Mouse (Mus musculus) heart, embryonic 11.5 days (tissue): ENCODE measurements around the gene Tgm2. TPM values are rescaled to one million over a fixed set of nuclear protein-coding genes. Genes with fewer than 3 reads are reported as not detected.

ENCODE experiments used
- ATAC-seq: fragments of 200-750 bp; cut with Nextera tagmentation; replicated peaks from 2 replicates; pipeline ENCODE4 v1.8.0; 2017; ENCODE audit warnings: moderate library complexity; ENCODE audit not compliant: insufficient number of reproducible peaks, low FRiP score, low TSS enrichment
- H3K27ac ChIP-seq: fragments of 300-500 bp; sonication (generic); 2 replicates; pipeline ENCODE4 v1.5.1; 2014; ENCODE audit warnings: mild to moderate bottlenecking, low read depth, low read length
- H3K27me3 ChIP-seq: fragments of 300-500 bp; sonication (generic); 2 replicates; pipeline ENCODE4 v1.6.1; 2014; ENCODE audit warnings: mild to moderate bottlenecking, low read length, mixed read lengths; ENCODE audit not compliant: control insufficient read depth, insufficient read depth
- H3K36me3 ChIP-seq: fragments of 300-500 bp; sonication (generic); 2 replicates; pipeline ENCODE4 v1.6.1; 2014; ENCODE audit warnings: mild to moderate bottlenecking, low read length, moderate library complexity, mixed read lengths; ENCODE audit not compliant: control insufficient read depth, insufficient read depth
- H3K4me1 ChIP-seq: fragments of 300-500 bp; sonication (generic); 2 replicates; pipeline ENCODE4 v1.6.1; 2014; ENCODE audit warnings: low read length; ENCODE audit not compliant: control insufficient read depth, insufficient read depth
- H3K4me2 ChIP-seq: fragments of 300-500 bp; sonication (generic); 2 replicates; pipeline ENCODE4 v1.6.1; 2014; ENCODE audit warnings: mild to moderate bottlenecking, moderate library complexity
- H3K4me3 ChIP-seq: fragments of 300-500 bp; sonication (generic); 2 replicates; pipeline ENCODE4 v1.5.1; 2014; ENCODE audit warnings: low read depth, low read length
- H3K9ac ChIP-seq: fragments of 300-500 bp; sonication (generic); 2 replicates; pipeline ENCODE4 v1.6.1; 2014; ENCODE audit warnings: mild to moderate bottlenecking, low read depth, low read length, moderate library complexity
- H3K9me3 ChIP-seq: fragments of 300-500 bp; sonication (generic); replicated peaks from 2 replicates; pipeline ENCODE4 v1.6.1; 2016; ENCODE audit warnings: low read length; ENCODE audit not compliant: control insufficient read depth
- WGBS: fragments of 180-500 bp; shearing (Covaris S2); extraction: QIAGEN DNeasy Blood & Tissue Kit; methylation state at CpG from one replicate; pipeline ENCODE4 v1.1.7; 2014; ENCODE audit not compliant: insufficient replicate concordance; 5-methylcytosine and 5-hydroxymethylcytosine counted together
- polyA plus RNA-seq: library from polyadenylated mRNA; unstranded; fragments of >200 nt; fragmentation: Nextera tagmentation; extraction: Ambion mirVana; gene quantifications from 2 replicates; pipeline ENCODE4 v1.2.1, GENCODE M21; 2014

The Tgm2 gene
- 129 and 130 TPM in 2 replicates for polyA plus RNA-seq

DNA sequence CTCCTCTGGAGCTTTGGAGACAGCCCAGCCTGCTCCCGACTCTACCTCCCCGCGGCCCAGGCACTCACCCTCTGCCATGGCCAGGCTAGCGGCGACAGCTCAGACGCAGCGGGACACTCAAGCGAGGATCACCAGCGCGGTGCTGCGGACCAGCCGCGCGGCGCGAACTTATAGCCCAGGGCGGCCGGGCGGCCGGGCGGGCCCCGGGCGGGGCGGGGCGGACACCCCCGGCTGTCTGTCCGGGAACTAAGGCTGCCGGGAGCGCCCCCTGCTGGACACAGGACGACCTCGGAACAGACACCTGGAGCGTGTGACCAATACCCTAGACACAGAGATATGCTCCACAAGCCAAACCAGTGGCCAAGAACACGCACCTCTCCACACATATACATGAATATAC, at the start of gene Tgm2:
TSS of gene Tgm2 (minus strand) at position 214 of the 400 bp plus-strand sequence.
- ATAC-seq = peak; percentile 58
- peak within 1 kb of the TSS; percentile 87 for H3K4me2 ChIP-seq
- H3K27me3 ChIP-seq = no peaks in the 10 kb centered on the region; the same call in 1 of the 2 replicates
- peaks cover 44% of the 10 kb centered on the region for H3K4me1 ChIP-seq
- H3K9me3 ChIP-seq = no peaks in the 10 kb centered on the region
- H3K27ac ChIP-seq = peak within 1 kb of the TSS; percentile 92
- WGBS = 1% methylated on average over 31 of the region's 33 CpGs
- peak within 1 kb of the TSS; percentile 82 for H3K9ac ChIP-seq
- peak within 1 kb of the TSS; percentile 73 for H3K4me3 ChIP-seq
- 0 out of 2 replicates have a peak, but pooled peaks cover under 1% of the 10 kb centered on the region for H3K36me3 ChIP-seq

DNA sequence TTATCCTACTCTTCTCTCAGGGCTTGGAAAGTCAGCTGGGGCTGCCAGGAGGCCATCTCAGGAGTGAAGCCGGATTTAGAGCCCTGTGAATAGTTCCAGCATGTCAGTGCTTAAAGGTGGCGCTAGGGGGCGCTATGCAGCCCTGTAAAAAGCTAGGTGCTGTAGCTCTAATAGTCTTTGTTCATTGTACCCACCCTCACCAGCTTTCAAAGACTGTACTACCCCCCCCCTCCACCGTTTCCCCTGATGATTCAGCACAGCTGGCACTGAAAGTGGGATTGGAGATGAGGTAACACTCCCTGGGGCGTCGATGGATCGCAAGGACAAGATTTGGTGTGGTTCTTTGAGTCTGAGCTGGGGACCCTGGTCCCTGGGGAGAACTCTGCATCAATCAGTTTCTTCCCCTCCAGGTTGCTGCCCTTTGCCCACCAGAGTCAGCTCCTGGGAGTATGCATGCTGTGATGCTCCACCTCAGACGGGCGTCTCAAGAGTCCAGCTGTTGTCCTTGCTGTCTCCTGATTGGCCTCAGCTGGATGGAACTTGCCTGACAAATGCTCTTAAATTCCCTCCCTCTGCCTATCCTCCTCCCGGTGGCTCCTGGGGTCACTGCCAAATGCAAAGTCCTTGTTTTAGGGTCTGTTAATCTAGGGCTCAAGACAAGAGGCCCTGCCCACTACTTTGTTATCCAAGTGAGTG, 48.9 kb upstream of the Tgm2 start:
- no peak overlapping the region for H3K27ac ChIP-seq
- H3K36me3 ChIP-seq = no peaks in the 10 kb centered on the region
- ATAC-seq = no peak
- H3K9ac ChIP-seq = no peak overlapping the region
- H3K4me3 ChIP-seq = no peak overlapping the region
- H3K4me2 ChIP-seq = no peak overlapping the region
- 20% methylated on average over 10 of the region's 10 CpGs for WGBS
- peaks cover 4% of the 10 kb centered on the region; the same call in 1 of the 2 replicates for H3K4me1 ChIP-seq
- H3K9me3 ChIP-seq = no peaks in the 10 kb centered on the region
- 0 out of 2 replicates have a peak, but pooled peaks cover 3% of the 10 kb centered on the region for H3K27me3 ChIP-seq

DNA sequence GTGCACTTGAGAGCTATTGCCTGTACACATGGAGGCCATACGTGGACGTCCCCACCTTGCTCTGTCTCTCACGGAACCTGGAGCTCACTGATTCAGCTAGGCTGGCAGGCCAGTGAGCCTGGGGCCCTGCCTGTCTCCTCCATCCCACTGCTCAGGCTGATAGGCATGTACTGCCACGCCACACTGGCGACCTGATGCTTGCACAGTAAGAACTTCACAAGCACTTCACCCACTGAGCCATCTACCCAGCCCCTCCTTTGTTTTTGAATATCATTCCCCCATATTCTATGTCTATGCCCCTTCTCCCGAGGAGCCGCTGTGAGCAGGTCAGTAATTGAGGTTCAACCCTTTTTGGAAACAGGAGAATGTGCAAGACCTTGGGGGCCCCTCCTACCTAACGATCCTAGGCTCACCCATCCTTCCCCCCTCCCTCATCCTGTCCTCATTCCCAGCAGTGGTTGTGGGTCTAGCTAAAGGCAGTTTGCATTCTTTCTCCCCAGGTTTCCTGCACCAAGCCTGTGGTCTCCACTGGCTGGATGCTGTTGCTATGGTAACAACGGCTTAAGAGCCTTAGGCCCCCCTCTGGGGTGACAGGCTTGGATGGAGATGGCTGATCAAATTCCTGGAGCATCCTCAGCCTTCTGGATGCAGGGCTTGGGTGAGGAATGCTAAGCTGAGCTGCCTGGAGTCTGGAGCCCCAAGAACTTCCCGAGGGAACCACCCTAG, 47.5 kb upstream of the Tgm2 start:
- ATAC-seq = no peak
- 0 out of 2 replicates have a peak, but pooled peaks cover 3% of the 10 kb centered on the region for H3K27me3 ChIP-seq
- no peaks in the 10 kb centered on the region for H3K9me3 ChIP-seq
- peaks cover 4% of the 10 kb centered on the region; the same call in 1 of the 2 replicates for H3K4me1 ChIP-seq
- no peak overlapping the region for H3K4me3 ChIP-seq
- WGBS = 54% methylated on average over 10 of the region's 10 CpGs
- no peak overlapping the region for H3K9ac ChIP-seq
- no peak overlapping the region for H3K27ac ChIP-seq
- no peaks in the 10 kb centered on the region for H3K36me3 ChIP-seq
- H3K4me2 ChIP-seq = no peak overlapping the region

DNA sequence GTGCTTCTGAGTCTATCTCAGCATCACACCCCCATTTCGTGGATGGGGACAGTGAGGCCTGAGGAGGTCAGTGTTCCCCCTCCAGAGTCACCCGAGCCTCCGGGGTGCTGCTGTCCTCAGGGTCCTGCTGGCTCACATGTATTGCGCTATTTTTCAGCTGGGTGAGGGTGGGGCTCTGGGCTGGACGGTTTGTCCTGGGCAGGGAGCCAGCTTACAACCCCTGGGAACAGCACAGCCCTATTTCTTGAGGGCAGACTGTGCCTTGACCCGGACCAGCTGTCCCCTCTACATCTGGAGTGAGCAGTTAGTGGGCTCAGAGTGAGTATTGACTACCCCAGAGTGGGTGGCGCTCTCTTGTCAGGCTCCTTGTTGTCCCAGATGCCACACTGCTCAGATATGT, 44.9 kb upstream of the Tgm2 start:
- H3K4me2 ChIP-seq = no peak overlapping the region
- peaks cover 4% of the 10 kb centered on the region; the same call in 1 of the 2 replicates for H3K4me1 ChIP-seq
- H3K4me3 ChIP-seq = no peak overlapping the region
- H3K9ac ChIP-seq = no peak overlapping the region
- no peaks in the 10 kb centered on the region for H3K9me3 ChIP-seq
- ATAC-seq = no peak
- no peak overlapping the region for H3K27ac ChIP-seq
- H3K27me3 ChIP-seq = no peaks in the 10 kb centered on the region
- no peaks in the 10 kb centered on the region for H3K36me3 ChIP-seq
- WGBS = 63% methylated on average over 7 of the region's 7 CpGs

DNA sequence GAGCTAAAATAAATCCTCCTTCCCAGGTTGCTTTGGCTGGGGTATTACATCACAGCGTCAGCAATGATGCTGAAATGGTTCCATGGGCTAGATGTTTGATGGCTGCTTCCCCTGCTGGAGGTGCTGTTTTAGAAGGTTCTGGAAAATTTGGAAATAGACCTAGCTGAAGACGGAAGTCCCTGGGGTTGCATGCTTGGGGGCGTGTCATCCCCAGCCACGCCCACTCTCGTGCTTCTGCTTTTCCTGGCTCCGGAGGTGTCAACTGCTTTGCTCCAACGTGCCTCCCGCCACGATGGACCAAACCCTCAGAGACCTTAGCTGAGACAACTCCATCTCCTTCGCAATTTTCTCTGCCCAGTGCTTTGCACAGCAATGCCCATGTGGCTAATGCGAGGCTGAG, 43.2 kb upstream of the Tgm2 start:
- WGBS = 73% methylated on average over 11 of the region's 11 CpGs
- H3K9me3 ChIP-seq = no peaks in the 10 kb centered on the region
- H3K27me3 ChIP-seq = no peaks in the 10 kb centered on the region
- peaks cover 3% of the 10 kb centered on the region; the same call in 1 of the 2 replicates for H3K4me1 ChIP-seq
- no peak overlapping the region for H3K9ac ChIP-seq
- no peak overlapping the region for H3K27ac ChIP-seq
- H3K36me3 ChIP-seq = no peaks in the 10 kb centered on the region
- H3K4me3 ChIP-seq = no peak overlapping the region
- no peak for ATAC-seq
- H3K4me2 ChIP-seq = no peak overlapping the region

DNA sequence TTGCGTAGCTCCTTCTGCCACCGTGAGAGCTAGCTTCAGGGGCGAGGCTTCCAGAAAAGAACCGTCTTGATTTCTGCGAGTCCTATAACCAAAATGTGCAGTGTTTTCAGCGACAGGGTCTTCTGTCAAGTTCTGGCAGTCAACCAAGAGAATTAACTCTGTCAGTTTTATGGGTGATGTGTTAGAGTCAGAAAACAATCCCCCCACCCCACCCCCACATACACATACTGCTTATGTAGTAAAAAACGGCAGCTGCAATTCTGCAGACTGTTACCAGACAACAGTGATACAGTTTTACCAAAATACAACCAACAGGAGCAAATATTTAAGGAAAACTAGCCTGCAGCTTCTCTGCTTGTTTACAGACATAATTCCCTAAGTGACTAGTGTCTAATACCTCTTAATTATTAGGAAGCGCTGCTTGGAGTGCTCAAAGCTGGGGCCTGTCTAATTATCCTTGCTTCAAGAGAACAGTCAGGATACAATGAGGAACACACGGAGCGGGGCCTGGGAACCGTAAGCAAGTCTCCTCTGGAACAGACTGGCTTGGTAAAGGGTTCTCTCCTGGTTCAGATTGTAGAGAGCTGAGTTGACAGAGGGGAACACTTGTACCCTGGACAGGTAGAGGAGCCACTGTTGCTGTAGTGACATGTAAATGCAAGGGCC, 40.1 kb upstream of the Tgm2 start:
- no peak for ATAC-seq
- Histone ChIP-seq H3K4me2 (no peak overlapping the region), H3K36me3 (no peaks in the 10 kb centered on the region), H3K9me3 (no peaks in the 10 kb centered on the region), H3K9ac (no peak overlapping the region), H3K27me3 (no peaks in the 10 kb centered on the region), H3K4me3 (no peak overlapping the region), H3K4me1 (no peaks in the 10 kb centered on the region), H3K27ac (no peak overlapping the region)
- WGBS = 83% methylated on average over 11 of the region's 11 CpGs

DNA sequence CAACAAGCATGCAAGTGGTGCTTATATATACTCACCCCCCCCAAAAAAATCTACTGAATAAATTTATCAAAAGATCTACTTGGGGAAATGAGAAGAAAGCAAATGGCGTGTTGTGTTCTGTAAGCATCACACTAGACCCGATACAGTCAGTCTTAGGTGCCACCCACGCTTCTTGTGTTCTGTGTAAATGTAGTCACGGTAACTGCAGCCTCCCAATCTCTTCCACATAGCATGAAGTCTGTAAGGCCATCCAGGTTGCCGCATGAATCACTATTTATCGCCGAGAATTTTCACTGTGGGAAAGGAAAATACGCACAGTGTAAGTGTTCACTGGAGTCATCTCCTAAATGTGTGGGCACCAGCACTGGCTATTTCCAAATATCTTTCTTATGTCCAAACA, 37.0 kb upstream of the Tgm2 start:
- H3K4me3 ChIP-seq = no peak overlapping the region
- WGBS = 88% methylated on average over 8 of the region's 8 CpGs
- H3K9ac ChIP-seq = no peak overlapping the region
- H3K36me3 ChIP-seq = no peaks in the 10 kb centered on the region
- peaks cover 11% of the 10 kb centered on the region for H3K4me1 ChIP-seq
- ATAC-seq = no peak
- no peaks in the 10 kb centered on the region for H3K9me3 ChIP-seq
- H3K4me2 ChIP-seq = no peak overlapping the region
- no peaks in the 10 kb centered on the region for H3K27me3 ChIP-seq
- H3K27ac ChIP-seq = no peak overlapping the region

DNA sequence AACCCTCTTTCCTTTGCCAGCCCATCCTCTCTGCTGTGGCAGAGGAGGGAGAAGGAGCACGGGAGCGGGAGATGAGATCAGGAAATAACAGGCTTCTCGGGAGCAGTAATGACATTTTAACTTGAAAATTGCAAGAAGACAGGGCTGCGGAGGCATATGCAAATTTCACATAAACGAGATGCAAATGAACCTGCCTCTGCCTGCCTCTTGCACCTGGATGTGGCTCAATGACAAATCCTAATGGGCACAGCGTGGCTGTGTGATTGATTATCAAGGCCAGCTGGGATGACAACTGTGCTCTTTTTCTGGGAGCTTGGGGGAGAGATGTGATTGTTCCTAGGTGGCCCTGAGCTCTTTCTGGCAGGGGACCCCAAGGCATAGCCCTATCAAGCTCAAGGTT, 35.7 kb upstream of the Tgm2 start:
- H3K27ac ChIP-seq = no peak overlapping the region
- no peaks in the 10 kb centered on the region for H3K36me3 ChIP-seq
- peaks cover 16% of the 10 kb centered on the region for H3K4me1 ChIP-seq
- H3K27me3 ChIP-seq = no peaks in the 10 kb centered on the region
- no peak for ATAC-seq
- no peak overlapping the region for H3K4me2 ChIP-seq
- H3K4me3 ChIP-seq = no peak overlapping the region
- H3K9me3 ChIP-seq = no peaks in the 10 kb centered on the region
- 55% methylated on average over 6 of the region's 6 CpGs for WGBS
- no peak overlapping the region for H3K9ac ChIP-seq
